Mouse (Mus musculus) MEL (cell line): ENCODE results near the gene Mtf2. TPM values are rescaled to one million over a fixed set of nuclear protein-coding genes. Genes with fewer than 3 reads are reported as not detected.

ENCODE experiments used
- DNase-seq: peaks from one replicate; pipeline ENCODE4 v3.0.0; 2011; ENCODE audit warnings: low read depth, low spot score
- H3K27ac ChIP-seq: 2 replicates; pipeline ENCODE4 v1.5.1; 2012; ENCODE audit warnings: low read depth, mild to moderate bottlenecking, control low read depth, low read length, moderate library complexity; ENCODE audit not compliant: control insufficient read depth
- H3K27me3 ChIP-seq, 2 experiments: fragments of 150-350 bp in 1 of 2; sonication (generic) in 1 of 2; 2 replicates each; pipeline ENCODE4 v1.6.1; 2012; ENCODE audit warnings: low read length in 2 of 2, mild to moderate bottlenecking in 2 of 2, improper control_type of control experiment in 1 of 2, moderate library complexity in 1 of 2; ENCODE audit not compliant: insufficient read depth in 2 of 2, control insufficient read depth in 1 of 2
- H3K36me3 ChIP-seq, 2 experiments: 2 replicates each; pipeline ENCODE4 v1.6.1; 2012 to 2014; ENCODE audit warnings: low read length in 2 of 2, improper control_type of control experiment in 1 of 2, inconsistent platforms in 1 of 2, mild to moderate bottlenecking in 1 of 2; ENCODE audit not compliant: insufficient read depth in 2 of 2, control insufficient read depth in 1 of 2
- H3K4me1 ChIP-seq, 2 experiments: fragments of 150-350 bp in 1 of 2; sonication (generic) in 1 of 2; 2 replicates each; pipeline ENCODE4 v1.6.1; 2012; ENCODE audit warnings: low read length in 2 of 2, improper control_type of control experiment in 1 of 2, mild to moderate bottlenecking in 1 of 2; ENCODE audit not compliant: insufficient read depth in 2 of 2, control insufficient read depth in 1 of 2
- H3K4me3 ChIP-seq, 2 experiments: fragments of 150-350 bp in 1 of 2; sonication (generic) in 1 of 2; 2 replicates each; pipeline ENCODE4 v1.5.1; 2012; ENCODE audit warnings: low read depth in 2 of 2, low read length in 2 of 2, mild to moderate bottlenecking in 2 of 2, moderate library complexity in 2 of 2, control low read depth in 1 of 2, improper control_type of control experiment in 1 of 2; ENCODE audit not compliant: control insufficient read depth in 1 of 2, insufficient read depth in 1 of 2
- H3K79me2 ChIP-seq: 2 replicates; pipeline ENCODE4 v1.6.1; 2012; ENCODE audit warnings: mild to moderate bottlenecking, low read length, moderate library complexity; ENCODE audit not compliant: control insufficient read depth, poor library complexity, insufficient read depth
- H3K9ac ChIP-seq: 2 replicates; pipeline ENCODE4 v1.6.1; 2012; ENCODE audit warnings: low read depth, mild to moderate bottlenecking, control low read depth, low read length, moderate library complexity; ENCODE audit not compliant: control insufficient read depth, poor library complexity, severe bottlenecking
- H3K9me3 ChIP-seq: fragments of 150-350 bp; sonication (generic); replicated peaks from 2 replicates; pipeline ENCODE4 v1.6.1; 2012; ENCODE audit warnings: mild to moderate bottlenecking, low read length, improper control_type of control experiment, moderate library complexity; ENCODE audit not compliant: insufficient read depth
- CHD2 ChIP-seq: IDR thresholded peaks from 2 replicates; pipeline ENCODE4 v1.6.1; 2011; ENCODE audit warnings: low read length, improper control_type of control experiment
- E2F4 ChIP-seq: IDR thresholded peaks from 2 replicates; pipeline ENCODE4 v1.6.1; 2011; ENCODE audit warnings: low read depth, low read length, improper control_type of control experiment, borderline replicate concordance
- ELF1 ChIP-seq: IDR thresholded peaks from 2 replicates; pipeline ENCODE4 v1.6.1; 2014; ENCODE audit warnings: low read depth, mild to moderate bottlenecking, inconsistent platforms, low read length, improper control_type of control experiment, moderate library complexity
- ETS1 ChIP-seq: IDR thresholded peaks from 2 replicates; pipeline ENCODE4 v1.6.1; 2012; ENCODE audit warnings: low read depth, mild to moderate bottlenecking, inconsistent platforms, low read length, improper control_type of control experiment, moderate library complexity
- GABPA ChIP-seq: IDR thresholded peaks from 2 replicates; pipeline ENCODE4 v1.6.1; 2012; ENCODE audit warnings: low read depth, mild to moderate bottlenecking, inconsistent platforms, low read length, improper control_type of control experiment, moderate library complexity
- GATA1 ChIP-seq: IDR thresholded peaks from 2 replicates; pipeline ENCODE4 v1.6.1; 2011; ENCODE audit warnings: low read depth, low read length, improper control_type of control experiment
- HCFC1 ChIP-seq: IDR thresholded peaks from 2 replicates; pipeline ENCODE4 v1.6.1; 2012; ENCODE audit warnings: low read depth, mild to moderate bottlenecking, inconsistent platforms, low read length, improper control_type of control experiment, moderate library complexity
- JUND ChIP-seq: IDR thresholded peaks from 2 replicates; pipeline ENCODE4 v1.6.1; 2011; ENCODE audit warnings: low read depth, mild to moderate bottlenecking, improper control_type of control experiment, low read length
- KAT2A ChIP-seq: conservative IDR thresholded peaks from 2 replicates; pipeline ENCODE4 v1.6.1; 2012; ENCODE audit warnings: low read depth, low read length, improper control_type of control experiment, inconsistent platforms
- MAFK ChIP-seq: IDR thresholded peaks from 2 replicates; pipeline ENCODE4 v1.6.1; 2011; ENCODE audit warnings: low read depth, mild to moderate bottlenecking, low read length, improper control_type of control experiment, borderline replicate concordance
- MEF2A ChIP-seq: IDR thresholded peaks from 2 replicates; pipeline ENCODE4 v1.6.1; 2014; ENCODE audit warnings: low read depth, mild to moderate bottlenecking, inconsistent platforms, low read length, improper control_type of control experiment; ENCODE audit not compliant: poor library complexity, insufficient replicate concordance, severe bottlenecking; ENCODE audit errors: extremely low read depth
- MXI1 ChIP-seq: IDR thresholded peaks from 2 replicates; pipeline ENCODE4 v1.6.1; 2011; ENCODE audit warnings: mild to moderate bottlenecking, low read depth, low read length, improper control_type of control experiment
- MYB ChIP-seq: IDR thresholded peaks from 2 replicates; pipeline ENCODE4 v1.6.1; 2011; ENCODE audit warnings: mild to moderate bottlenecking, low read depth, low read length, improper control_type of control experiment
- MYC ChIP-seq: IDR thresholded peaks from 2 replicates; pipeline ENCODE4 v1.6.1; 2011; ENCODE audit warnings: low read depth, mild to moderate bottlenecking, low read length, improper control_type of control experiment, moderate library complexity
- NELFE ChIP-seq: IDR thresholded peaks from 2 replicates; pipeline ENCODE4 v1.6.1; 2011; ENCODE audit warnings: low read depth, low read length, improper control_type of control experiment
- NRF1 ChIP-seq: IDR thresholded peaks from 2 replicates; pipeline ENCODE4 v1.6.1; 2014; ENCODE audit warnings: low read depth, mild to moderate bottlenecking, inconsistent platforms, low read length, improper control_type of control experiment, moderate library complexity; ENCODE audit not compliant: poor library complexity, insufficient read depth, severe bottlenecking
- POLR2A ChIP-seq, 2 experiments: IDR thresholded peaks; 2 replicates each; pipeline ENCODE4 v1.6.1; 2011 to 2012; ENCODE audit warnings: low read length in 2 of 2, mild to moderate bottlenecking in 2 of 2, control low read depth in 1 of 2, improper control_type of control experiment in 1 of 2, low read depth in 1 of 2, moderate library complexity in 1 of 2; ENCODE audit not compliant: control insufficient read depth in 1 of 2, insufficient read depth in 1 of 2, poor library complexity in 1 of 2
- POLR2AphosphoS5 ChIP-seq: IDR thresholded peaks from 2 replicates; pipeline ENCODE4 v1.6.1; 2012; ENCODE audit warnings: low read depth, borderline replicate concordance, mild to moderate bottlenecking, inconsistent platforms, low read length, moderate library complexity, mixed read lengths
- RAD21 ChIP-seq: IDR thresholded peaks from 2 replicates; pipeline ENCODE4 v1.6.1; 2011; ENCODE audit warnings: mild to moderate bottlenecking, low read depth, low read length, improper control_type of control experiment
- RCOR1 ChIP-seq: IDR thresholded peaks from 2 replicates; pipeline ENCODE4 v1.6.1; 2012; ENCODE audit warnings: low read depth, mild to moderate bottlenecking, inconsistent platforms, low read length, improper control_type of control experiment
- SIN3A ChIP-seq: IDR thresholded peaks from 2 replicates; pipeline ENCODE4 v1.6.1; 2012; ENCODE audit warnings: low read length, improper control_type of control experiment, inconsistent platforms
- SMC3 ChIP-seq: IDR thresholded peaks from 2 replicates; pipeline ENCODE4 v1.6.1; 2011; ENCODE audit warnings: low read depth, low read length, improper control_type of control experiment
- TAL1 ChIP-seq: IDR thresholded peaks from 2 replicates; pipeline ENCODE4 v1.6.1; 2012; ENCODE audit warnings: mild to moderate bottlenecking, inconsistent platforms, low read length, moderate library complexity, mixed read lengths
- TCF12 ChIP-seq: IDR thresholded peaks from 2 replicates; pipeline ENCODE4 v1.6.1; 2014; ENCODE audit warnings: low read depth, mild to moderate bottlenecking, inconsistent platforms, low read length, improper control_type of control experiment, moderate library complexity
- UBTF ChIP-seq: IDR thresholded peaks from 2 replicates; pipeline ENCODE4 v1.6.1; 2012; ENCODE audit warnings: low read depth, mild to moderate bottlenecking, inconsistent platforms, low read length, improper control_type of control experiment, moderate library complexity, borderline replicate concordance; ENCODE audit not compliant: insufficient read depth
- USF1 ChIP-seq: IDR thresholded peaks from 2 replicates; pipeline ENCODE4 v1.6.1; 2014; ENCODE audit warnings: low read depth, mild to moderate bottlenecking, inconsistent platforms, low read length, improper control_type of control experiment, moderate library complexity
- USF2 ChIP-seq, 2 experiments: IDR thresholded peaks; 2 replicates each; pipeline ENCODE4 v1.6.1; 2011 to 2012; ENCODE audit warnings: improper control_type of control experiment in 2 of 2, low read length in 2 of 2, borderline replicate concordance in 1 of 2, inconsistent platforms in 1 of 2, low read depth in 1 of 2, mild to moderate bottlenecking in 1 of 2; ENCODE audit not compliant: insufficient read depth in 1 of 2
- ZC3H11A ChIP-seq: IDR thresholded peaks from 2 replicates; pipeline ENCODE4 v1.6.1; 2012; ENCODE audit warnings: low read depth, mild to moderate bottlenecking, inconsistent platforms, low read length, improper control_type of control experiment
- ZKSCAN1 ChIP-seq: IDR thresholded peaks from 2 replicates; pipeline ENCODE4 v1.6.1; 2012; ENCODE audit warnings: low read depth, mild to moderate bottlenecking, inconsistent platforms, low read length, improper control_type of control experiment, moderate library complexity
- ZMIZ1 ChIP-seq: IDR thresholded peaks from 2 replicates; pipeline ENCODE4 v1.6.1; 2012; ENCODE audit warnings: low read depth, mild to moderate bottlenecking, inconsistent platforms, low read length, improper control_type of control experiment, moderate library complexity
- polyA plus RNA-seq, 2 experiments: library from polyadenylated mRNA; stranded (reverse) in 1 of 2; unstranded in 1 of 2; fragments of >175 nt in 1 of 2; fragments of >200 nt in 1 of 2; gene quantifications; 2 replicates each; pipeline versions ENCODE4 v1.2.1 to v1.2.4; 2012; ENCODE audit warnings: low replicate concordance in 2 of 2, low read depth in 1 of 2; ENCODE audit not compliant: insufficient read length in 2 of 2, insufficient read depth in 1 of 2, missing spikeins in 1 of 2
- total RNA-seq: library from RNA; depleted of rRNA; stranded (reverse); fragments of 300-350 nt; gene quantifications from 2 replicates; pipeline ENCODE4 v1.2.3, GENCODE M21; 2012

Gene Mtf2
- total and polyA plus RNA-seq, 3 experiments: 69.9 to 263 (median 99.7) TPM

GRCm38 (mm10) chr5:108132441-108133243 is 67.2 kb downstream of the Mtf2 start, which contains the start of the genes Tmed5 and Ccdc18 (continued):
- TF ChIP-seq MEF2A: no peak
- TF ChIP-seq CHD2: no peak; the same call in 1 of the 2 replicates
- no peak for TF ChIP-seq TAL1
- TF ChIP-seq MAFK: no peak
- no peak for TF ChIP-seq SMC3
- peak; percentile 98 for TF ChIP-seq HCFC1
- TF ChIP-seq ZC3H11A: no peak
- peak; percentile 89 for TF ChIP-seq ZMIZ1
- peak; percentile 42; the same call in 1 of the 2 replicates for TF ChIP-seq NRF1
- TF ChIP-seq ETS1: 0 out of 2 replicates have a peak, but pooled peaks have one; percentile 10
- TF ChIP-seq MYC: peak; percentile 80; the same call in 1 of the 2 replicates
- TF ChIP-seq JUND: no peak
- TF ChIP-seq MXI1: peak; percentile 89
- TF ChIP-seq ELF1: peak; percentile 80
- no peak for TF ChIP-seq GATA1
- peak; percentile 85 for TF ChIP-seq NELFE
- 0 out of 2 replicates have a peak, but pooled peaks have one; percentile 40 for TF ChIP-seq UBTF
- TF ChIP-seq POLR2A (IDR thresholded peaks at IDR 0.05; ENCODE audit: control insufficient read depth in 1 of 2, insufficient read depth in 1 of 2, low read depth in 1 of 2, low read length in 2 of 2, poor library complexity in 1 of 2): peak; percentile 73 to 89
- no peak for TF ChIP-seq E2F4
- TF ChIP-seq USF2 (IDR thresholded peaks at IDR 0.05; ENCODE audit: borderline replicate concordance in 1 of 2, insufficient read depth in 1 of 2, low read depth in 1 of 2, low read length in 2 of 2): no peak
- TF ChIP-seq GABPA: no peak
- peak; percentile 81 for TF ChIP-seq MYB

DNA sequence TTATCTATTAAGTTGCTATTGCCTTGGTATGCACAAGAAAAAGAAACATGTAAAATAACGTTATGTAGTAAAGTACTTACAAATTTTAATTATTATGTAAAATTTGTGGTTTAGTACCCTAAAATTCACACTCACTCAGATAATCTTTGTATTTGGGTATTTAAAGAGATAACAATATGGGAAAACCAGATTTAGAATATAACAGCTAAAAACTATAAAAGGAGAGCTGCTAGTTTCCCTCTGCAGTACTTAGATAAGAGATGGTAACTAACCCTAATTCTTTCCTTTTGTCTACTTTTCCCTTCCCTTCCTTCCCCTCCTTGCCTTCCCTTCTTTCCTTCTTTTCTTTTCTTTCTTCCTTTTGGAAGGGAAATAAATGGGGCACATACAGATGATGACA is 87.1 kb downstream of the Mtf2 start:
- no peaks in the 10 kb centered on the region for H3K79me2 ChIP-seq
- H3K27ac ChIP-seq: no peak overlapping the region
- no peak overlapping the region for H3K9ac ChIP-seq
- no peak overlapping the region for H3K4me3 ChIP-seq
- no peaks in the 10 kb centered on the region for H3K27me3 ChIP-seq
- peaks cover 0 to 4% of the 10 kb centered on the region in 2 experiments; a peak in 2 of 4 replicates for H3K36me3 ChIP-seq
- DNase-seq: peak; percentile 11
- no peaks in the 10 kb centered on the region for H3K9me3 ChIP-seq
- H3K4me1 ChIP-seq: peaks cover 0 to 4% of the 10 kb centered on the region in 2 experiments; a peak in 2 of 4 replicates
- TF ChIP-seq USF2 (IDR thresholded peaks at IDR 0.05; ENCODE audit: borderline replicate concordance in 1 of 2, insufficient read depth in 1 of 2, low read depth in 1 of 2, low read length in 2 of 2) (no peak), NELFE (no peak), USF1 (no peak), MEF2A (no peak), ZMIZ1 (no peak), TCF12 (peak; percentile 56; the same call in 1 of the 2 replicates), ZC3H11A (no peak), GABPA (no peak), RAD21 (no peak), GATA1 (peak; percentile 61; the same call in 1 of the 2 replicates), NRF1 (no peak), SIN3A (no peak), JUND (no peak), E2F4 (no peak), MYB (no peak), ETS1 (no peak), KAT2A (no peak), MAFK (no peak), RCOR1 (peak; percentile 43; the same call in 1 of the 2 replicates), ZKSCAN1 (no peak), POLR2AphosphoS5 (no peak)
